Mouse (Mus musculus) CH12.LX (cell line): ENCODE measurements around the gene Vmac. TPM values are rescaled to one million over a fixed set of nuclear protein-coding genes. Genes with fewer than 3 reads are reported as not detected.

Experiments used
- DNase-seq: peaks from one replicate; pipeline ENCODE4 v3.0.0-alpha.2; 2013; ENCODE audit errors: extremely low read depth
- H3K27ac ChIP-seq: 2 replicates; pipeline ENCODE4 v1.5.1; 2012; ENCODE audit warnings: low read depth, mild to moderate bottlenecking, control low read depth, moderate library complexity; ENCODE audit not compliant: insufficient read depth
- H3K27me3 ChIP-seq: replicated peaks from 2 replicates; pipeline ENCODE3; 2012; ENCODE audit warnings: inconsistent platforms
- H3K36me3 ChIP-seq, 2 experiments: replicated peaks in 1 of 2; 2 replicates each; pipeline versions ENCODE3 to v1.6.1; 2012; ENCODE audit warnings: inconsistent platforms in 1 of 2, low read length in 1 of 2, mild to moderate bottlenecking in 1 of 2, mixed read lengths in 1 of 2, moderate library complexity in 1 of 2; ENCODE audit not compliant: control insufficient read depth in 1 of 2, insufficient read depth in 1 of 2
- H3K4me1 ChIP-seq, 2 experiments: 2 replicates each; pipeline ENCODE4 v1.6.1; 2012; ENCODE audit warnings: inconsistent platforms in 1 of 2, moderate library complexity in 1 of 2; ENCODE audit not compliant: insufficient read depth in 2 of 2, control insufficient read depth in 1 of 2
- H3K4me2 ChIP-seq: 2 replicates; pipeline ENCODE4 v1.6.1; 2012; ENCODE audit warnings: low read depth, mild to moderate bottlenecking, control low read depth; ENCODE audit not compliant: poor library complexity, insufficient read depth, severe bottlenecking
- H3K4me3 ChIP-seq, 3 experiments: fragments of 150-350 bp in 1 of 3; sonication (generic) in 1 of 3; replicated peaks in 1 of 3; 2 replicates each; pipeline versions ENCODE3 to v1.5.1; 2011 to 2012; ENCODE audit warnings: low read depth in 2 of 3, low read length in 2 of 3, mild to moderate bottlenecking in 2 of 3, moderate library complexity in 2 of 3, control low read depth in 1 of 3, improper control_type of control experiment in 1 of 3, inconsistent platforms in 1 of 3, mixed read lengths in 1 of 3; ENCODE audit not compliant: poor library complexity in 1 of 3
- H3K79me2 ChIP-seq: replicated peaks from 2 replicates; pipeline ENCODE4 v1.6.1; 2012; ENCODE audit warnings: mild to moderate bottlenecking, moderate library complexity; ENCODE audit not compliant: control insufficient read depth, poor library complexity, insufficient read depth, severe bottlenecking; ENCODE audit errors: extremely low read depth
- H3K9ac ChIP-seq: 2 replicates; pipeline ENCODE4 v1.6.1; 2012; ENCODE audit warnings: low read depth, mild to moderate bottlenecking, control low read depth, moderate library complexity; ENCODE audit not compliant: insufficient read depth
- H3K9me3 ChIP-seq: replicated peaks from 2 replicates; pipeline ENCODE3; 2012; ENCODE audit warnings: low read length, inconsistent platforms, mixed read lengths
- CHD2 ChIP-seq: IDR thresholded peaks from 2 replicates; pipeline ENCODE4 v1.6.1; 2011; ENCODE audit warnings: low read length, improper control_type of control experiment
- CTCF ChIP-seq, 2 experiments: IDR thresholded peaks in 1 of 2; conservative IDR thresholded peaks in 1 of 2; 2 replicates each; pipeline ENCODE4 v1.5.1; 2011 to 2012; ENCODE audit warnings: low read depth in 2 of 2, low read length in 2 of 2, improper control_type of control experiment in 1 of 2, inconsistent platforms in 1 of 2, mild to moderate bottlenecking in 1 of 2, moderate library complexity in 1 of 2
- E2F4 ChIP-seq: IDR thresholded peaks from 2 replicates; pipeline ENCODE4 v1.6.1; 2011; ENCODE audit warnings: low read depth, low read length, improper control_type of control experiment; ENCODE audit not compliant: insufficient replicate concordance
- ELF1 ChIP-seq: IDR thresholded peaks from 2 replicates; pipeline ENCODE4 v1.6.1; 2014; ENCODE audit warnings: low read depth, mild to moderate bottlenecking, inconsistent platforms, low read length, improper control_type of control experiment
- GABPA ChIP-seq: IDR thresholded peaks from 2 replicates; pipeline ENCODE4 v1.6.1; 2012; ENCODE audit warnings: low read depth, low read length, improper control_type of control experiment, inconsistent platforms; ENCODE audit not compliant: insufficient replicate concordance
- HCFC1 ChIP-seq: IDR thresholded peaks from 2 replicates; pipeline ENCODE4 v1.6.1; 2012; ENCODE audit warnings: low read depth, mild to moderate bottlenecking, inconsistent platforms, low read length, improper control_type of control experiment
- IRF4 ChIP-seq: IDR thresholded peaks from 2 replicates; pipeline ENCODE4 v1.6.1; 2014; ENCODE audit warnings: low read depth, mild to moderate bottlenecking, inconsistent platforms, low read length, improper control_type of control experiment
- JUN ChIP-seq: IDR thresholded peaks from 2 replicates; pipeline ENCODE4 v1.6.1; 2011; ENCODE audit warnings: low read depth, mild to moderate bottlenecking, low read length, improper control_type of control experiment, moderate library complexity; ENCODE audit not compliant: insufficient read depth
- JUND ChIP-seq: conservative IDR thresholded peaks from 2 replicates; pipeline ENCODE4 v1.6.1; 2011; ENCODE audit warnings: low read depth, low read length, improper control_type of control experiment
- KAT2A ChIP-seq: IDR thresholded peaks from 2 replicates; pipeline ENCODE4 v1.6.1; 2012; ENCODE audit warnings: low read length, improper control_type of control experiment, inconsistent platforms; ENCODE audit not compliant: insufficient replicate concordance
- MAFK ChIP-seq: IDR thresholded peaks from 2 replicates; pipeline ENCODE4 v1.6.1; 2011; ENCODE audit warnings: low read length, improper control_type of control experiment; ENCODE audit not compliant: insufficient replicate concordance
- MAX ChIP-seq: IDR thresholded peaks from 2 replicates; pipeline ENCODE4 v1.6.1; 2011; ENCODE audit warnings: low read length, improper control_type of control experiment
- MAZ ChIP-seq: IDR thresholded peaks from 2 replicates; pipeline ENCODE4 v1.6.1; 2012; ENCODE audit warnings: low read depth, mild to moderate bottlenecking, inconsistent platforms, low read length, improper control_type of control experiment, moderate library complexity
- MYC ChIP-seq: IDR thresholded peaks from 2 replicates; pipeline ENCODE4 v1.6.1; 2011; ENCODE audit warnings: low read depth, mild to moderate bottlenecking, improper control_type of control experiment, low read length
- NELFE ChIP-seq: IDR thresholded peaks from 2 replicates; pipeline ENCODE4 v1.6.1; 2011; ENCODE audit warnings: low read depth, low read length, improper control_type of control experiment
- NRF1 ChIP-seq: IDR thresholded peaks from 2 replicates; pipeline ENCODE4 v1.6.1; 2014; ENCODE audit warnings: low read depth, mild to moderate bottlenecking, inconsistent platforms, low read length, improper control_type of control experiment, moderate library complexity
- POLR2A ChIP-seq: IDR thresholded peaks from 2 replicates; pipeline ENCODE4 v1.6.1; 2011; ENCODE audit warnings: low read depth, mild to moderate bottlenecking, improper control_type of control experiment, low read length
- RCOR1 ChIP-seq: conservative IDR thresholded peaks from 2 replicates; pipeline ENCODE4 v1.6.1; 2012; ENCODE audit warnings: low read depth, mild to moderate bottlenecking, inconsistent platforms, low read length, improper control_type of control experiment
- SMC3 ChIP-seq: IDR thresholded peaks from 2 replicates; pipeline ENCODE4 v1.6.1; 2011; ENCODE audit warnings: low read depth, low read length, improper control_type of control experiment
- UBTF ChIP-seq: IDR thresholded peaks from 2 replicates; pipeline ENCODE4 v1.6.1; 2012; ENCODE audit warnings: low read depth, mild to moderate bottlenecking, inconsistent platforms, low read length, improper control_type of control experiment, moderate library complexity
- USF1 ChIP-seq: IDR thresholded peaks from 2 replicates; pipeline ENCODE4 v1.6.1; 2014; ENCODE audit warnings: low read depth, mild to moderate bottlenecking, inconsistent platforms, low read length, improper control_type of control experiment
- USF2 ChIP-seq: conservative IDR thresholded peaks from 2 replicates; pipeline ENCODE4 v1.6.1; 2011; ENCODE audit warnings: low read depth, low read length, improper control_type of control experiment
- ZC3H11A ChIP-seq: IDR thresholded peaks from 2 replicates; pipeline ENCODE4 v1.6.1; 2012; ENCODE audit warnings: low read depth, mild to moderate bottlenecking, inconsistent platforms, low read length, improper control_type of control experiment
- ZKSCAN1 ChIP-seq: IDR thresholded peaks from 2 replicates; pipeline ENCODE4 v1.6.1; 2012; ENCODE audit warnings: low read depth, inconsistent platforms, low read length, improper control_type of control experiment, borderline replicate concordance
- dilution Hi-C: fragments of 300-500 bp; cut with MboI; formaldehyde crosslinking; loops from 2 replicates; pipeline ENCODE4 v1.14.3; 2020; ENCODE audit warnings: low sequenced_read_pairs; ENCODE audit not compliant: extremely low pct_unique_long_range_greater_than_20kb, extremely low pct_ligation_motif_present
- in situ Hi-C: fragments of 300-500 bp; cut with MboI; formaldehyde crosslinking; loops from 3 replicates; pipeline ENCODE4 v1.14.3; 2019; ENCODE audit warnings: low sequenced_read_pairs, low pct_ligation_motif_present, low pct_unique_long_range_greater_than_20kb, mixed read lengths
- polyA plus RNA-seq: library from polyadenylated mRNA; unstranded; fragments of >175 nt; gene quantifications from 2 replicates; pipeline ENCODE4 v1.2.1, GENCODE M21; 2012; ENCODE audit warnings: low read depth; ENCODE audit not compliant: insufficient read length
- total RNA-seq, 2 experiments: library from RNA; depleted of rRNA; stranded (reverse); fragments of 300-350 nt in 1 of 2; fragments of >200 nt in 1 of 2; gene quantifications; 2 replicates each; pipeline ENCODE4 v1.2.3; 2012 to 2014

Vmac gene
- total and polyA plus RNA-seq, 3 experiments: 3.2 to 5.1 (median 3.4) TPM

DNA sequence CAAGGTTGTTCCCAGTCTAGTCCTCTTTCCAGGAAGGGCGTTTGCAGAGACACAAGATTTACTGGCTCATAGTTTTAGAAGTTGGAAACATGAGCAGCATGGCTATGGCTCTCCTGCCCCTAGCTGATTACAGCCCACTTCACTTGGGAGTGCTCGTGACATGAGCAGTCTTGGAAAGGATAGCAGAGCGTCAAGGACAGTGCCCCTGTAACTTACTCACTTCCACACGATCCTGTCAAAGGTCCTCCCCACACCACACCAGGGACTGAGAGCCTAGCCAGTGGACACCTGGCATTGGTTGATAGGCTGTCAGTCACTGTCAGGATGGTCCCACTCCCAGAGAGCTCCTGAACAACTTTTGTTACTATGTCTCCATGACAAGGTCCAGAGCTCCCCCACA, 14.8 kb downstream of the Vmac start:
- no peak overlapping the region for H3K9ac ChIP-seq
- no peak overlapping the region for H3K4me2 ChIP-seq
- in situ Hi-C loops (no loop called here), dilution Hi-C loops (no loop called here)
- DNase-seq: no peak
- no peak overlapping the region for H3K27ac ChIP-seq
- H3K4me1 ChIP-seq: no peaks in the 10 kb centered on the region; a peak in 1 of 4 replicates
- H3K9me3 ChIP-seq: no peaks in the 10 kb centered on the region
- H3K79me2 ChIP-seq: no peaks in the 10 kb centered on the region
- no peak for TF ChIP-seq NELFE
- no peak for TF ChIP-seq GABPA
- TF ChIP-seq JUN: no peak
- no peak for TF ChIP-seq MYC
- no peak for TF ChIP-seq KAT2A
- no peak for TF ChIP-seq MAZ
- TF ChIP-seq UBTF: no peak
- no peak for TF ChIP-seq IRF4
- no peak for TF ChIP-seq CHD2
- no peak for TF ChIP-seq HCFC1
- TF ChIP-seq USF1: no peak
- TF ChIP-seq NRF1: no peak
- TF ChIP-seq ZC3H11A: no peak
- no peak for TF ChIP-seq E2F4
- H3K27me3 ChIP-seq: no peaks in the 10 kb centered on the region
- H3K4me3 ChIP-seq: no peak overlapping the region
- peaks cover 94 to 97% of the 10 kb centered on the region in 2 experiments for H3K36me3 ChIP-seq

GRCm38 (mm10) chr17:56700451-56700850, 17.4 kb downstream of the Vmac start:
- Histone ChIP-seq H3K36me3 (peaks cover 94 to 97% of the 10 kb centered on the region in 2 experiments), H3K4me1 (no peaks in the 10 kb centered on the region)
- in situ Hi-C loops: no loop called here
- DNase-seq: no peak
- TF ChIP-seq GABPA: no peak
- TF ChIP-seq, all 38 proteins: peak for 0
- Histone ChIP-seq H3K27ac (no peak overlapping the region), H3K9ac (no peak overlapping the region), H3K4me3 (no peak overlapping the region), H3K9me3 (no peaks in the 10 kb centered on the region), H3K27me3 (no peaks in the 10 kb centered on the region), H3K79me2 (no peaks in the 10 kb centered on the region; the same call in 1 of the 2 replicates), H3K4me2 (no peak overlapping the region)
- dilution Hi-C loops: no loop called here

GRCm38 (mm10) chr17:56693851-56694310, 23.9 kb downstream of the Vmac start:
- H3K9me3 ChIP-seq: no peaks in the 10 kb centered on the region
- H3K4me2 ChIP-seq: no peak overlapping the region
- in situ Hi-C loops (no loop called here), dilution Hi-C loops (no loop called here)
- peaks cover 78 to 94% of the 10 kb centered on the region in 2 experiments for H3K36me3 ChIP-seq
- H3K4me3 ChIP-seq: no peak overlapping the region
- no peaks in the 10 kb centered on the region for H3K27me3 ChIP-seq
- H3K4me1 ChIP-seq: peaks cover 0 to 2% of the 10 kb centered on the region in 2 experiments; a peak in 1 of 4 replicates
- H3K9ac ChIP-seq: no peak overlapping the region
- no peak for DNase-seq
- no peak overlapping the region for H3K27ac ChIP-seq
- TF ChIP-seq JUN (no peak), UBTF (no peak), POLR2A (no peak), MYC (no peak), JUND (no peak), MAX (no peak), USF2 (no peak), CHD2 (no peak), IRF4 (no peak), GABPA (no peak), MAFK (no peak), NELFE (no peak), ELF1 (no peak), RCOR1 (no peak), HCFC1 (no peak), ZKSCAN1 (no peak), MAZ (no peak), CTCF (conservative IDR thresholded peaks at IDR 0.05 in 1 of 2, IDR thresholded peaks at IDR 0.05 in 1 of 2; ENCODE audit: low read depth in 2 of 2, low read length in 2 of 2) (no peak), ZC3H11A (no peak), SMC3 (no peak)
- peaks cover 31% of the 10 kb centered on the region for H3K79me2 ChIP-seq
